Mouse (Mus musculus) lung, adult 2 months (tissue): ENCODE data around the gene Epha2.

Source experiments
- CTCF ChIP-seq: fragments of 200-500 bp; IDR thresholded peaks from 2 replicates; pipeline ENCODE4 v1.5.1; 2011; ENCODE audit warnings: mild to moderate bottlenecking, low read length, control low read depth; ENCODE audit not compliant: insufficient read depth
- POLR2A ChIP-seq: fragments of 200-500 bp; IDR thresholded peaks from 2 replicates; pipeline ENCODE4 v1.6.1; 2011; ENCODE audit warnings: low read depth, mild to moderate bottlenecking, control low read depth, low read length, borderline replicate concordance; ENCODE audit errors: extremely low read depth

GRCm38 (mm10) chr4:141283879-141284411 lies 17.1 kb upstream of the Epha2 start:
- TF ChIP-seq CTCF, result no peak
- TF ChIP-seq POLR2A, result no peak
